Mouse (Mus musculus) cerebellum, adult 2 months (tissue): ENCODE data around the gene Gm43738. TPM values are rescaled to one million over a fixed set of nuclear protein-coding genes. Genes with fewer than 3 reads are reported as not detected.

Source experiments
- DNase-seq, 2 experiments: peaks; one replicate each; pipeline ENCODE4 v3.0.0; 2021
- H3K27ac ChIP-seq: fragments of 200-500 bp; 2 replicates; pipeline ENCODE4 v1.5.1; 2012; ENCODE audit warnings: low read length, control low read depth, inconsistent platforms; ENCODE audit not compliant: insufficient read depth
- H3K27me3 ChIP-seq: fragments of 200-500 bp; 2 replicates; pipeline ENCODE4 v1.6.1; 2012; ENCODE audit warnings: inconsistent platforms, mild to moderate bottlenecking, low read length, moderate library complexity; ENCODE audit not compliant: control insufficient read depth, insufficient read depth
- H3K4me1 ChIP-seq: fragments of 200-500 bp; 2 replicates; pipeline ENCODE4 v1.6.1; 2011; ENCODE audit warnings: low read length; ENCODE audit not compliant: control insufficient read depth, insufficient read depth
- H3K4me3 ChIP-seq: fragments of 200-500 bp; replicated peaks from 2 replicates; pipeline ENCODE3; 2011; ENCODE audit warnings: mild to moderate bottlenecking, low read depth, low read length, control low read depth; ENCODE audit not compliant: insufficient read depth
- CTCF ChIP-seq: fragments of 200-500 bp; IDR thresholded peaks from 2 replicates; pipeline ENCODE4 v1.5.1; 2011; ENCODE audit warnings: low read depth, mild to moderate bottlenecking, control low read depth, low read length, moderate library complexity, borderline replicate concordance; ENCODE audit not compliant: insufficient read depth
- POLR2A ChIP-seq: fragments of 200-500 bp; IDR thresholded peaks from 2 replicates; pipeline ENCODE4 v1.6.1; 2011; ENCODE audit warnings: low read length, control low read depth, borderline replicate concordance; ENCODE audit not compliant: insufficient read depth
- WGBS: fragments of 180-500 bp; shearing (Covaris S2); methylation state at CpG from one replicate; pipeline ENCODE4 v1.1.7; 2018; 5-methylcytosine and 5-hydroxymethylcytosine counted together
- polyA plus RNA-seq: library from polyadenylated mRNA; depleted of rRNA; stranded (reverse); fragments of >200 nt; gene quantifications from 2 replicates; pipeline ENCODE4 v1.2.3, GENCODE M21; 2012

Gene Gm43738
- polyA plus RNA-seq, 1 experiment = not detected

- TF ChIP-seq CTCF = no peak
- TF ChIP-seq POLR2A = no peak
- Histone ChIP-seq H3K27me3 (no peaks in the 10 kb centered on the region), H3K4me3 (peak overlapping the region; percentile 98), H3K4me1 (no peaks in the 10 kb centered on the region), H3K27ac (no peak overlapping the region)
- DNase-seq = no peak
- WGBS = under 1% methylated on average over 19 of the region's 19 CpGs
Measured at GRCm38 (mm10) chr3:89101459-89101811, 536 bp upstream of the Gm43738 start.

- H3K4me1 ChIP-seq = peaks cover 4% of the 10 kb centered on the region; the same call in 1 of the 2 replicates
- WGBS = 79% methylated on average over 10 of the region's 10 CpGs
- TF ChIP-seq CTCF (no peak), POLR2A (no peak)
- H3K27me3 ChIP-seq = no peaks in the 10 kb centered on the region
- no peak overlapping the region for H3K27ac ChIP-seq
- no peak overlapping the region for H3K4me3 ChIP-seq
- DNase-seq = no peak
Measured at GRCm38 (mm10) chr3:89094021-89094420, 6.9 kb downstream of the Gm43738 start.

- peak; percentile 83 for TF ChIP-seq POLR2A
- no peak for TF ChIP-seq CTCF
- Histone ChIP-seq H3K27me3 (no peaks in the 10 kb centered on the region), H3K4me1 (peaks cover 7% of the 10 kb centered on the region; the same call in 1 of the 2 replicates), H3K27ac (peak within 1 kb of the TSS; percentile 34), H3K4me3 (peak within 1 kb of the TSS; percentile 72)
- DNase-seq = peak; percentile 96 to 97
- WGBS = 2% methylated on average over 18 of the region's 18 CpGs
Measured at GRCm38 (mm10) chr3:89093175-89093574, 7.7 kb downstream of the Gm43738 start, which contains the start of gene Rusc1. Gene Rusc1, minus strand, starts transcription at chr3:89093311.

GRCm38 (mm10) chr3:89092509-89093090, 8.3 kb downstream of the Gm43738 start:
- peak overlapping the region; percentile 34 for H3K27ac ChIP-seq
- no peak for DNase-seq
- peaks cover 7% of the 10 kb centered on the region; the same call in 1 of the 2 replicates for H3K4me1 ChIP-seq
- H3K4me3 ChIP-seq = peak overlapping the region; percentile 72
- no peaks in the 10 kb centered on the region for H3K27me3 ChIP-seq
- TF ChIP-seq POLR2A = no peak
- TF ChIP-seq CTCF = no peak
- WGBS = 12% methylated on average over 11 of the region's 11 CpGs

- Histone ChIP-seq H3K4me1 (peaks cover 7% of the 10 kb centered on the region; the same call in 1 of the 2 replicates), H3K4me3 (peak overlapping the region; percentile 72), H3K27ac (peak overlapping the region; percentile 34), H3K27me3 (no peaks in the 10 kb centered on the region)
- 6% methylated on average over 20 of the region's 20 CpGs for WGBS
- peak; percentile 38 to 57 for DNase-seq
- no peak for TF ChIP-seq CTCF
- TF ChIP-seq POLR2A = no peak
Measured at GRCm38 (mm10) chr3:89091811-89092508, 8.9 kb downstream of the Gm43738 start.

GRCm38 (mm10) chr3:89090694-89091655, 9.9 kb downstream of the Gm43738 start:
- Histone ChIP-seq H3K27me3 (no peaks in the 10 kb centered on the region), H3K4me3 (peak overlapping the region; percentile 72), H3K4me1 (peaks cover 7% of the 10 kb centered on the region; the same call in 1 of the 2 replicates), H3K27ac (peak overlapping the region; percentile 40)
- 1% methylated on average over 74 of the region's 74 CpGs for WGBS
- peak; percentile 87 to 90 for DNase-seq
- TF ChIP-seq POLR2A = peak; percentile 39; the same call in 1 of the 2 replicates
- peak; percentile 64 for TF ChIP-seq CTCF

- peak; percentile 88 to 92 for DNase-seq
- H3K27me3 ChIP-seq = no peaks in the 10 kb centered on the region
- TF ChIP-seq POLR2A (peak; percentile 71; the same call in 1 of the 2 replicates), CTCF (no peak)
- under 1% methylated on average over 40 of the region's 40 CpGs for WGBS
- H3K4me3 ChIP-seq = peak overlapping the region; percentile 72
- peaks cover 7% of the 10 kb centered on the region; the same call in 1 of the 2 replicates for H3K4me1 ChIP-seq
- peak overlapping the region; percentile 30; the same call in 1 of the 2 replicates for H3K27ac ChIP-seq
Measured at GRCm38 (mm10) chr3:89089882-89090591, 10.9 kb downstream of the Gm43738 start.
